Mouse (Mus musculus) neutrophil, adult 59 days (primary cell): ENCODE results near the gene Pate4. TPM values are rescaled to one million over a fixed set of nuclear protein-coding genes. Genes with fewer than 3 reads are reported as not detected.

ENCODE experiments used
- total RNA-seq, 2 experiments: library from RNA; stranded (reverse); gene quantifications; 1 replicate in 1 of 2; 2 replicates in 1 of 2; pipeline ENCODE4 v1.2.4; 2023

Pate4 gene
- not detected for total RNA-seq

GRCm38 (mm10) chr9:35611841-35612240 lies at the start of gene Pate4:
TSS of gene Pate4 (minus strand) at chr9:35611941.

GRCm38 (mm10) chr9:35648102-35648501 lies 36.4 kb upstream of the Pate4 start, which contains the start of gene Pate3:
TSS of gene Pate3 (minus strand) at chr9:35648202.

GRCm38 (mm10) chr9:35569571-35570534 lies 41.9 kb downstream of the Pate4 start, which contains the start of the genes Pate2 and Hyls1:
TSS of gene Pate2 (plus strand) at chr9:35570284.
TSS of gene Hyls1 (minus strand) at chr9:35570398.

GRCm38 (mm10) chr9:35558257-35559008 lies 53.3 kb downstream of the Pate4 start, which contains the start of the genes Ddx25 and Pus3:
TSS of gene Ddx25 (minus strand) at chr9:35558528.
TSS of gene Pus3 (plus strand) at chr9:35558595.

Other genes starting within 250 kb of the Pate4 start
- under 1 TPM; 0.57 to 0.73 TPM for gene Cdon, start 190.8 kb downstream of the Pate4 start, total RNA-seq
- gene Gm1113, start 93.7 kb downstream of the Pate4 start, total RNA-seq, result not detected
- gene Ddx25, start 53.4 kb downstream of the Pate4 start, total RNA-seq, result under 1 TPM; 0.11 to 0.13 TPM
- gene Pus3, start 53.3 kb downstream of the Pate4 start, total RNA-seq, result 1 to 10 TPM; 3.0 to 4.4 TPM
- gene Pate2, start 41.7 kb downstream of the Pate4 start, total RNA-seq, result not detected
- gene Hyls1, start 41.5 kb downstream of the Pate4 start, total RNA-seq, result 1 to 10 TPM; 6.7 to 8.3 TPM
- gene Pate3, start 36.3 kb upstream of the Pate4 start, total RNA-seq, result not detected
- gene Pate1, start 75.4 kb upstream of the Pate4 start, total RNA-seq, result not detected
- not detected for gene Gm17677, start 129.1 kb upstream of the Pate4 start, total RNA-seq
- gene Gm17727, start 166.2 kb upstream of the Pate4 start, total RNA-seq, result not detected
- not detected for gene Gm27235, start 178.2 kb upstream of the Pate4 start, total RNA-seq
- gene D730048I06Rik, start 178.2 kb upstream of the Pate4 start, total RNA-seq, result not detected
- not detected for gene 9230110F15Rik, start 232.2 kb upstream of the Pate4 start, total RNA-seq